Mouse (Mus musculus) heart, adult 2 months (tissue): ENCODE measurements around the gene Gadl1. TPM values are rescaled to one million over a fixed set of nuclear protein-coding genes. Genes with fewer than 3 reads are reported as not detected.

Experiments used
- DNase-seq, 2 experiments: peaks; one replicate each; pipeline ENCODE4 v3.0.0; 2021
- H3K27ac ChIP-seq: fragments of 200-600 bp; 2 replicates; pipeline ENCODE4 v1.8.1; 2022
- H3K27me3 ChIP-seq: fragments of 200-500 bp; 2 replicates; pipeline ENCODE4 v1.6.1; 2012; ENCODE audit warnings: mild to moderate bottlenecking, low read length, inconsistent platforms, mixed read lengths; ENCODE audit not compliant: control insufficient read depth, insufficient read depth
- H3K36me3 ChIP-seq: fragments of 200-500 bp; 2 replicates; pipeline ENCODE4 v1.6.1; 2012; ENCODE audit warnings: low read length, inconsistent platforms; ENCODE audit not compliant: control insufficient read depth, insufficient read depth
- H3K4me1 ChIP-seq: fragments of 200-500 bp; 2 replicates; pipeline ENCODE4 v1.6.1; 2011; ENCODE audit warnings: low read length; ENCODE audit not compliant: control insufficient read depth, insufficient read depth
- H3K4me3 ChIP-seq: fragments of 200-600 bp; 2 replicates; pipeline ENCODE4 v1.8.1; 2022
- H3K79me2 ChIP-seq: fragments of 200-500 bp; replicated peaks from 2 replicates; pipeline ENCODE4 v1.6.1; 2012; ENCODE audit warnings: mild to moderate bottlenecking, inconsistent platforms, low read length, moderate library complexity, mixed read lengths; ENCODE audit not compliant: control insufficient read depth, insufficient read depth
- H3K9ac ChIP-seq: fragments of 200-500 bp; 2 replicates; pipeline ENCODE4 v1.6.1; 2012; ENCODE audit warnings: low read depth, mild to moderate bottlenecking, control low read depth, inconsistent platforms, low read length, mixed read lengths
- CTCF ChIP-seq: fragments of 200-600 bp; IDR thresholded peaks from 2 replicates; pipeline ENCODE4 v1.8.1; 2022; ENCODE audit warnings: antibody characterized with exemption, mild to moderate bottlenecking, moderate library complexity
- EP300 ChIP-seq: fragments of 200-500 bp; IDR thresholded peaks from 2 replicates; pipeline ENCODE4 v1.6.1; 2011; ENCODE audit warnings: low read depth, low read length, control low read depth; ENCODE audit not compliant: insufficient read depth
- POLR2A ChIP-seq: fragments of 200-500 bp; IDR thresholded peaks from 2 replicates; pipeline ENCODE4 v1.6.1; 2011; ENCODE audit warnings: mild to moderate bottlenecking, low read depth, low read length, control low read depth; ENCODE audit not compliant: insufficient read depth
- WGBS: fragments of 180-500 bp; shearing (Covaris S2); methylation state at CpG from one replicate; pipeline ENCODE4 v1.1.7; 2018; 5-methylcytosine and 5-hydroxymethylcytosine counted together
- intact Hi-C: fragments of 180-260 bp; cut with DNase I; formaldehyde crosslinking; loops from one replicate; pipeline ENCODE4 v1.15.1; 2025
- long read RNA-seq: library from polyadenylated mRNA; stranded (forward); transcript quantifications from one replicate; pipeline ENCODE4 v2.0.0, GENCODE M21; 2021
- polyA plus RNA-seq: library from polyadenylated mRNA; depleted of rRNA; stranded (reverse); fragments of >200 nt; gene quantifications from 2 replicates; pipeline ENCODE4 v1.2.3, GENCODE M21; 2012; rRNA removed
- total RNA-seq, 2 experiments: library from RNA; stranded (reverse); gene quantifications; 2 replicates each; pipeline ENCODE4 v1.2.3; 2021

Gadl1 gene
- total RNA-seq: not detected
- 0.16 TPM in 1 of 2 replicates, not detected in the other for polyA plus RNA-seq
- long read RNA-seq, partial matches to known transcripts: 0 of 1 reads
- long read RNA-seq, other reads (novel, unspliced or antisense): 1 of 1 reads

- intact Hi-C loops: no loop called here
- no peak within 1 kb of the TSS for H3K27ac ChIP-seq
- no peaks in the 10 kb centered on the region for H3K4me1 ChIP-seq
- TF ChIP-seq CTCF: no peak
- no peak for TF ChIP-seq POLR2A
- no peak for TF ChIP-seq EP300
- no peaks in the 10 kb centered on the region for H3K27me3 ChIP-seq
- H3K9ac ChIP-seq: no peak within 1 kb of the TSS
- no peaks in the 10 kb centered on the region for H3K79me2 ChIP-seq
- no peak within 1 kb of the TSS for H3K4me3 ChIP-seq
- WGBS: 78% methylated on average over 9 of the region's 9 CpGs
- no peaks in the 10 kb centered on the region for H3K36me3 ChIP-seq
- DNase-seq: no peak
Measured at GRCm38 (mm10) chr9:115909155-115909554, at the start of gene Gadl1. Gene Gadl1, plus strand, starts transcription at chr9:115909455.

- no peaks in the 10 kb centered on the region for H3K79me2 ChIP-seq
- H3K27ac ChIP-seq: no peak overlapping the region
- TF ChIP-seq EP300: no peak
- TF ChIP-seq CTCF: no peak
- no peak for TF ChIP-seq POLR2A
- no peak overlapping the region for H3K4me3 ChIP-seq
- intact Hi-C loops: no loop called here
- no peaks in the 10 kb centered on the region for H3K36me3 ChIP-seq
- H3K27me3 ChIP-seq: no peaks in the 10 kb centered on the region
- no peak for DNase-seq
- H3K9ac ChIP-seq: no peak overlapping the region
- H3K4me1 ChIP-seq: peaks cover 2% of the 10 kb centered on the region; the same call in 1 of the 2 replicates
- 60% methylated on average over 5 of the region's 5 CpGs for WGBS
Measured at GRCm38 (mm10) chr9:115862802-115863201, 46.5 kb upstream of the Gadl1 start.

GRCm38 (mm10) chr9:115863326-115863725, 45.9 kb upstream of the Gadl1 start:
- no peak overlapping the region for H3K27ac ChIP-seq
- no peaks in the 10 kb centered on the region for H3K36me3 ChIP-seq
- TF ChIP-seq CTCF (peak; percentile 44), EP300 (no peak)
- H3K9ac ChIP-seq: no peak overlapping the region
- peaks cover 2% of the 10 kb centered on the region; the same call in 1 of the 2 replicates for H3K4me1 ChIP-seq
- intact Hi-C loops: no loop called here
- H3K4me3 ChIP-seq: no peak overlapping the region
- no peaks in the 10 kb centered on the region for H3K27me3 ChIP-seq
- H3K79me2 ChIP-seq: no peaks in the 10 kb centered on the region
- DNase-seq: no peak
- WGBS: 71% methylated on average over 6 of the region's 6 CpGs

- DNase-seq: peak; percentile 30 to 51
- Histone ChIP-seq H3K36me3 (no peaks in the 10 kb centered on the region), H3K4me1 (peaks cover 2% of the 10 kb centered on the region; the same call in 1 of the 2 replicates), H3K9ac (no peak overlapping the region), H3K27me3 (no peaks in the 10 kb centered on the region), H3K27ac (no peak overlapping the region), H3K79me2 (no peaks in the 10 kb centered on the region), H3K4me3 (no peak overlapping the region)
- intact Hi-C loops: loop anchor here (5.0 kb wide), 1 partner anchor 175 kb away; no protein-coding TSS in a partner anchor
- 8% methylated on average over 2 of the region's 2 CpGs for whole genome bisulfite sequencing
- peak; percentile 84 for TF ChIP-seq EP300
- TF ChIP-seq POLR2A: no peak
- peak; percentile 62 for TF ChIP-seq CTCF
Measured at GRCm38 (mm10) chr9:115867277-115867676, 42.0 kb upstream of the Gadl1 start.

- no peak overlapping the region for H3K4me3 ChIP-seq
- no peak for TF ChIP-seq EP300
- peak; percentile 42 for TF ChIP-seq CTCF
- DNase-seq: no peak
- no peaks in the 10 kb centered on the region for H3K36me3 ChIP-seq
- no peak overlapping the region for H3K27ac ChIP-seq
- intact Hi-C loops: no loop called here
- no peaks in the 10 kb centered on the region for H3K79me2 ChIP-seq
- H3K4me1 ChIP-seq: peaks cover 2% of the 10 kb centered on the region; the same call in 1 of the 2 replicates
- WGBS: 88% methylated on average over 13 of the region's 13 CpGs
- H3K9ac ChIP-seq: no peak overlapping the region
- H3K27me3 ChIP-seq: no peaks in the 10 kb centered on the region
Measured at GRCm38 (mm10) chr9:115870168-115870567, 39.1 kb upstream of the Gadl1 start.

- intact Hi-C loops: no loop called here
- DNase-seq: no peak
- no peak for TF ChIP-seq CTCF
- no peak for TF ChIP-seq EP300
- no peak for TF ChIP-seq POLR2A
- no peaks in the 10 kb centered on the region for H3K79me2 ChIP-seq
- no peaks in the 10 kb centered on the region for H3K27me3 ChIP-seq
- WGBS: 82% methylated on average over 5 of the region's 5 CpGs
- H3K9ac ChIP-seq: no peak overlapping the region
- H3K36me3 ChIP-seq: no peaks in the 10 kb centered on the region
- no peak overlapping the region for H3K4me3 ChIP-seq
- no peak overlapping the region for H3K27ac ChIP-seq
- peaks cover 2% of the 10 kb centered on the region; the same call in 1 of the 2 replicates for H3K4me1 ChIP-seq
Measured at GRCm38 (mm10) chr9:115870640-115871039, 38.6 kb upstream of the Gadl1 start.
